Mouse (Mus musculus): Measurements from ENCODE around the gene Taf3. TPM values are rescaled to one million over a fixed set of nuclear protein-coding genes. Genes with fewer than 3 reads are reported as not detected.

The Taf3 gene
- polyA plus RNA-seq, 1 experiment from 2014 or later, result 18.6 TPM

- DNase-seq (ENCODE audit: low spot score), result no peak
Observed at GRCm38 (mm10) chr2:9881611-9882023, 166.8 kb downstream of the Taf3 start.

GRCm38 (mm10) chr2:9881051-9881591 lies 167.3 kb downstream of the Taf3 start, which contains the start of gene 4930412O13Rik:
TSS of gene 4930412O13Rik (plus strand) at chr2:9881252.
- no peaks in the 10 kb centered on the region for H3K9me3 ChIP-seq (ENCODE audit: control insufficient read depth, low read length)
- DNase-seq (ENCODE audit: low spot score) (no peak), ATAC-seq (replicated peaks; ENCODE audit: low FRiP score) (no peak; the same call in 1 of the 2 replicates)
- peak within 1 kb of the TSS; percentile 40 for H3K4me3 ChIP-seq (ENCODE audit: low read depth, low read length)
- H3K27me3 ChIP-seq (replicated peaks; ENCODE audit: control insufficient read depth, insufficient read depth, low read length), result peaks cover 98% of the 10 kb centered on the region
- H3K4me2 ChIP-seq, result peak within 1 kb of the TSS; percentile 84
- no peak within 1 kb of the TSS for H3K27ac ChIP-seq (ENCODE audit: low read depth, low read length)
- WGBS, result 2% methylated on average over 34 of the region's 35 CpGs
- H3K36me3 ChIP-seq (ENCODE audit: control insufficient read depth, insufficient read depth, low read length), result no peaks in the 10 kb centered on the region
- peaks cover 12% of the 10 kb centered on the region for H3K4me1 ChIP-seq (replicated peaks; ENCODE audit: control insufficient read depth, insufficient read depth, low read length)
- 0 out of 2 replicates have a peak within 1 kb of the TSS, but pooled peaks have one; percentile 25 for H3K9ac ChIP-seq (ENCODE audit: low read depth, low read length)

More at GRCm38 (mm10) chr2:9881611-9882023, 166.8 kb downstream of the Taf3 start:
- Histone ChIP-seq H3K9ac (ENCODE audit: low read depth, low read length) (0 out of 2 replicates have a peak overlapping the region, but pooled peaks have one; percentile 25), H3K4me3 (ENCODE audit: low read depth, low read length) (peak overlapping the region; percentile 40), H3K4me1 (replicated peaks; ENCODE audit: control insufficient read depth, insufficient read depth, low read length) (peaks cover 12% of the 10 kb centered on the region), H3K9me3 (ENCODE audit: control insufficient read depth, low read length) (no peaks in the 10 kb centered on the region), H3K4me2 (peak overlapping the region; percentile 84), H3K27ac (ENCODE audit: low read depth, low read length) (no peak overlapping the region), H3K36me3 (ENCODE audit: control insufficient read depth, insufficient read depth, low read length) (no peaks in the 10 kb centered on the region), H3K27me3 (replicated peaks; ENCODE audit: control insufficient read depth, insufficient read depth, low read length) (peaks cover 98% of the 10 kb centered on the region)
- no peak for ATAC-seq (replicated peaks; ENCODE audit: low FRiP score)
- 4% methylated on average over 13 of the region's 13 CpGs for WGBS

DNA sequence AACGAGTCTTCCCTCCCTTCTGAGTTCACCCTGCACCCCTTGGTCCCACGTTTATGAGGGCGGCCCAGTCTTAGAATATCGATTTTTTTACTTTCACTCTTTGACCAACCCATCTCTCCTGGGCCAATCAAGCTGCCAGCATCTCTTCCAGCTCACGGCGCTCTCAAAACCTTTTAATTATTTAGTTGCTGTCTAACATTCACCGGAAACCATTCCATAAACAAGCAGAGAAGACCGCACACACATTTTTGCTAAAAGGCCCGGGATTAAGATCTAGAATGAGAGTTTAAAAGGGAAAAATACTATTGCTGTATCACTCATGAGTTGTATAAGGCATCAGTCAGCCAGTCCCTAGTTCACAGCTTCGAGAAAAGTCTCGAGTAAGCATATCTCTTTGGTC lies 168.1 kb downstream of the Taf3 start:
- Histone ChIP-seq H3K27ac (ENCODE audit: low read depth, low read length) (no peak overlapping the region), H3K27me3 (replicated peaks; ENCODE audit: control insufficient read depth, insufficient read depth, low read length) (peaks cover 98% of the 10 kb centered on the region)
- no peak for ATAC-seq (replicated peaks; ENCODE audit: low FRiP score)

DNA sequence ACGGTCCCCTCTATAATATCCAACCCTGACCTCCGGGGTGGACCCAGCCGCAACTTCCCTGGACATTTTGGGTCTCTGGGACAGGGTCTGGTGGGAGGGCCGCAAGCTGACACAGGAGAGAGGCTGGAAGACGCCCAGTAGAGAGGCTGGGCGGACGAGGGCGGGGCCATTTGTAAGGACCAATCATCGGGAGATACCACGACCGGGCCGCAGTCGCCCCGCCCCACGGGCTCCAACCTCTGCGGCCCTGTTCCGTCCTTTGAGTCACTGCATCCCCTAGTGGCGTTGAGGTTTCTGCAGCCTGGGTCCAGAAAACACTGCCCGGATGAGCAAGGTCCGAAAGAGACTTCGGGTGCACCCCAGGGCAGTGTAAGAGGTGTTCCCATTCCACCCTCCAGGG lies 168.9 kb downstream of the Taf3 start:
- no peak overlapping the region for H3K9ac ChIP-seq (ENCODE audit: low read depth, low read length)
- no peak overlapping the region for H3K27ac ChIP-seq (ENCODE audit: low read depth, low read length)
- peak; percentile 93 for ATAC-seq (replicated peaks; ENCODE audit: low FRiP score)
- H3K27me3 ChIP-seq (replicated peaks; ENCODE audit: control insufficient read depth, insufficient read depth, low read length), result peaks cover 98% of the 10 kb centered on the region
- peaks cover 15% of the 10 kb centered on the region for H3K4me1 ChIP-seq (replicated peaks; ENCODE audit: control insufficient read depth, insufficient read depth, low read length)
- H3K4me3 ChIP-seq (ENCODE audit: low read depth, low read length), result peak overlapping the region; percentile 56
- H3K4me2 ChIP-seq, result peak overlapping the region; percentile 84
- H3K36me3 ChIP-seq (ENCODE audit: control insufficient read depth, insufficient read depth, low read length), result no peaks in the 10 kb centered on the region
- H3K9me3 ChIP-seq (ENCODE audit: control insufficient read depth, low read length), result no peaks in the 10 kb centered on the region
- peak; percentile 90 for DNase-seq (ENCODE audit: low spot score)
- WGBS, result under 1% methylated on average over 21 of the region's 21 CpGs

More for the DNA sequence above, 168.1 kb downstream of the Taf3 start:
- H3K9ac ChIP-seq (ENCODE audit: low read depth, low read length), result no peak overlapping the region
- DNase-seq (ENCODE audit: low spot score), result no peak
- no peaks in the 10 kb centered on the region for H3K36me3 ChIP-seq (ENCODE audit: control insufficient read depth, insufficient read depth, low read length)
- H3K4me2 ChIP-seq, result peak overlapping the region; percentile 84
- H3K4me3 ChIP-seq (ENCODE audit: low read depth, low read length), result peak overlapping the region; percentile 12; the same call in 1 of the 2 replicates
- WGBS, result 9% methylated on average over 11 of the region's 11 CpGs
- no peaks in the 10 kb centered on the region for H3K9me3 ChIP-seq (ENCODE audit: control insufficient read depth, low read length)
- peaks cover 12% of the 10 kb centered on the region for H3K4me1 ChIP-seq (replicated peaks; ENCODE audit: control insufficient read depth, insufficient read depth, low read length)

- H3K27me3 ChIP-seq (replicated peaks; ENCODE audit: control insufficient read depth, insufficient read depth, low read length), result peaks cover 98% of the 10 kb centered on the region
- ATAC-seq (replicated peaks; ENCODE audit: low FRiP score) (no peak; the same call in 1 of the 2 replicates), DNase-seq (ENCODE audit: low spot score) (no peak)
- peak overlapping the region; percentile 84 for H3K4me2 ChIP-seq
- H3K27ac ChIP-seq (ENCODE audit: low read depth, low read length), result no peak overlapping the region
- H3K4me1 ChIP-seq (replicated peaks; ENCODE audit: control insufficient read depth, insufficient read depth, low read length), result peaks cover 15% of the 10 kb centered on the region
- H3K9ac ChIP-seq (ENCODE audit: low read depth, low read length), result no peak overlapping the region
- peak overlapping the region; percentile 56 for H3K4me3 ChIP-seq (ENCODE audit: low read depth, low read length)
- no peaks in the 10 kb centered on the region for H3K9me3 ChIP-seq (ENCODE audit: control insufficient read depth, low read length)
- WGBS, result under 1% methylated on average over 22 of the region's 22 CpGs
- H3K36me3 ChIP-seq (ENCODE audit: control insufficient read depth, insufficient read depth, low read length), result no peaks in the 10 kb centered on the region
Observed at GRCm38 (mm10) chr2:9879092-9879491, 169.3 kb downstream of the Taf3 start.

- peaks cover 15% of the 10 kb centered on the region for H3K4me1 ChIP-seq (replicated peaks; ENCODE audit: control insufficient read depth, insufficient read depth, low read length)
- H3K36me3 ChIP-seq (ENCODE audit: control insufficient read depth, insufficient read depth, low read length), result no peaks in the 10 kb centered on the region
- peaks cover 98% of the 10 kb centered on the region for H3K27me3 ChIP-seq (replicated peaks; ENCODE audit: control insufficient read depth, insufficient read depth, low read length)
- whole genome bisulfite sequencing, result under 1% methylated on average over 29 of the region's 33 CpGs
- ATAC-seq (replicated peaks; ENCODE audit: low FRiP score), result peak; percentile 26; the same call in 1 of the 2 replicates
- H3K4me2 ChIP-seq, result peak overlapping the region; percentile 84
- H3K4me3 ChIP-seq (ENCODE audit: low read depth, low read length), result peak overlapping the region; percentile 56
- DNase-seq (ENCODE audit: low spot score), result no peak
- H3K9me3 ChIP-seq (ENCODE audit: control insufficient read depth, low read length), result no peaks in the 10 kb centered on the region
- H3K9ac ChIP-seq (ENCODE audit: low read depth, low read length), result no peak overlapping the region
- H3K27ac ChIP-seq (ENCODE audit: low read depth, low read length), result no peak overlapping the region
Observed at GRCm38 (mm10) chr2:9878564-9879081, 169.8 kb downstream of the Taf3 start.

- 1% methylated on average over 19 of the region's 19 CpGs for WGBS
- Histone ChIP-seq H3K27me3 (replicated peaks; ENCODE audit: control insufficient read depth, insufficient read depth, low read length) (peaks cover 95% of the 10 kb centered on the region), H3K4me3 (ENCODE audit: low read depth, low read length) (peak overlapping the region; percentile 56), H3K4me1 (replicated peaks; ENCODE audit: control insufficient read depth, insufficient read depth, low read length) (peaks cover 15% of the 10 kb centered on the region), H3K36me3 (ENCODE audit: control insufficient read depth, insufficient read depth, low read length) (no peaks in the 10 kb centered on the region), H3K27ac (ENCODE audit: low read depth, low read length) (no peak overlapping the region), H3K4me2 (peak overlapping the region; percentile 84), H3K9ac (ENCODE audit: low read depth, low read length) (no peak overlapping the region), H3K9me3 (ENCODE audit: control insufficient read depth, low read length) (no peaks in the 10 kb centered on the region)
- DNase-seq (ENCODE audit: low spot score), result no peak
- no peak for ATAC-seq (replicated peaks; ENCODE audit: low FRiP score)
Observed at GRCm38 (mm10) chr2:9877966-9878563, 170.3 kb downstream of the Taf3 start.

DNA sequence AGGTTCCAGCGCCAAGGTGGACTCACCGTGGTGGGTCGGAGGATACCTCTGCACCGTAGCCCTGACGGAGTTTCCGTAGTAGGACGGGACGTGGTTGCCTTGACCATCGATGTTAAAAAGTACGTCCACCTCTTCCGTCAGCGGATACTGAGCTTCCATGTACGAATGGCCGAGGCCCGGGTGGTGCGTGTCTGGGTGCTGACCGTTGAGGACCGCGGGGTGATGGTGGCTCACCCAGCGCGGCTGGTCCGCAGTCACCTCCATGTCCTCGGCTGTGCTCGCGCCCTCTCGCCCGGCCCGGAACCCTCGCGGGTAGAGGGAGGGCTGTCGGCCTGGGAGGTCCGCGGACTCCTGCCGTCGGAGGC lies 171.1 kb downstream of the Taf3 start:
- ATAC-seq (replicated peaks; ENCODE audit: low FRiP score), result no peak
- H3K4me1 ChIP-seq (replicated peaks; ENCODE audit: control insufficient read depth, insufficient read depth, low read length), result peaks cover 15% of the 10 kb centered on the region

More for the DNA sequence above, 171.1 kb downstream of the Taf3 start:
- peak overlapping the region; percentile 84 for H3K4me2 ChIP-seq
- under 1% methylated on average over 35 of the region's 35 CpGs for WGBS
- no peak overlapping the region for H3K27ac ChIP-seq (ENCODE audit: low read depth, low read length)
- H3K27me3 ChIP-seq (replicated peaks; ENCODE audit: control insufficient read depth, insufficient read depth, low read length), result peaks cover 88% of the 10 kb centered on the region
- DNase-seq (ENCODE audit: low spot score), result no peak
- H3K9ac ChIP-seq (ENCODE audit: low read depth, low read length), result peak overlapping the region; percentile 41; the same call in 1 of the 2 replicates
- H3K9me3 ChIP-seq (ENCODE audit: control insufficient read depth, low read length), result no peaks in the 10 kb centered on the region
- H3K4me3 ChIP-seq (ENCODE audit: low read depth, low read length), result peak overlapping the region; percentile 56
- no peaks in the 10 kb centered on the region for H3K36me3 ChIP-seq (ENCODE audit: control insufficient read depth, insufficient read depth, low read length)
